Mouse (Mus musculus): ENCODE data around the gene Cdk1. TPM values are rescaled to one million over a fixed set of nuclear protein-coding genes. Genes with fewer than 3 reads are reported as not detected.

The Cdk1 gene
- polyA plus RNA-seq, 1 experiment from 2014 or later: 336 TPM

DNA sequence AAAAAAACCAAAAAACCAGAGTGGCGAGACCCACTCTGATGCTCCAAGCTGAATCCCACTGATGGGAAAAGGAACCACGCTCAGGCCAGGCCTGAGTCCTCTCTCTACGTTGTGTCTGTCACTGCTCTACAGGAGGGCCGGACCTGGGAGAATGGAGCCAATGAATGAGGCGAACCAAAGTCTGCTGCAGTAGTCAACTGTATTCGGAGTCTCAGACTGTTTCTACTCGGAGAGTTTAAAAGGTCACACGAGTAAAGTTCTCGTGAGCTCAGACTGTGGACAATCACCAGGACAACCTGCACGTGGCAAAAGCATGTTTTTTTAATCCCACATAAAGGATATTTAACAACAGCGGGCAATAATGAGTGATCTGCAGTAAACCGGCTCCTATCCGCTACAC is 28.8 kb downstream of the Cdk1 start:
- no peak overlapping the region for H3K4me2 ChIP-seq
- no peaks in the 10 kb centered on the region for H3K27me3 ChIP-seq (replicated peaks)
- WGBS (ENCODE audit: insufficient replicate concordance): 78% methylated on average over 13 of the region's 13 CpGs
- H3K4me1 ChIP-seq: peaks cover 6% of the 10 kb centered on the region
- no peaks in the 10 kb centered on the region for H3K9me3 ChIP-seq (replicated peaks)
- H3K27ac ChIP-seq: no peak overlapping the region
- no peak for ATAC-seq
- no peak overlapping the region for H3K9ac ChIP-seq
- H3K36me3 ChIP-seq: peaks cover 5% of the 10 kb centered on the region; the same call in 1 of the 2 replicates
- H3K4me3 ChIP-seq: no peak overlapping the region

DNA sequence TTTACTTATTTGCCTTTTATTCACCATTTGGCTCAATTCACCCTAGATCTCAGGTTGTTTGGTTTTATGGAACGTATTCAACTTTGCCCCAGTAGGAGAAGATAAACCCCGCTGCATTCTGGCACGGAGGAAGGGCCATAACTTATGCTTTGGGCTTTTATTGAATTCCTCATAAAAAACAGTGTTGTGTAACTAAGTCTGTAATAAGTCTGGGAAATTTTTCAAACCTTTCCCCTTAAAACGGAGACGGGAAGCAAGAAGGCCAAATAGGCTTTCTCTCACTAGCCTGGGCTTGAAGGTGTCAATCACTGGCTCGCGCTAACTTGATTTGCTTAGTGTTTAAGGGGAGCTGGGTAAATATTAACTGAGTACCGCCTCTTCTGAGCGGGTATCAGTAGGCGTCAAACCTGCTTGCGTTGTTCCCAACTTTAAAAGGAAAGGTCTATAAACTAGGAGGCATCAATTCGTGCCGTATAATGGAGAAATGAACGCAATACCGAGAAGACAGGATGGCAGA is 31.2 kb downstream of the Cdk1 start:
- no peaks in the 10 kb centered on the region for H3K36me3 ChIP-seq
- no peak for ATAC-seq
- WGBS (ENCODE audit: insufficient replicate concordance): 44% methylated on average over 15 of the region's 15 CpGs
- H3K9me3 ChIP-seq (replicated peaks): no peaks in the 10 kb centered on the region
- H3K9ac ChIP-seq: no peak overlapping the region
- no peak overlapping the region for H3K27ac ChIP-seq
- no peaks in the 10 kb centered on the region for H3K27me3 ChIP-seq (replicated peaks)
- no peaks in the 10 kb centered on the region for H3K4me1 ChIP-seq
- H3K4me2 ChIP-seq: peak overlapping the region; percentile 30; the same call in 1 of the 2 replicates
- 0 out of 2 replicates have a peak overlapping the region, but pooled peaks have one; percentile 17 for H3K4me3 ChIP-seq

DNA sequence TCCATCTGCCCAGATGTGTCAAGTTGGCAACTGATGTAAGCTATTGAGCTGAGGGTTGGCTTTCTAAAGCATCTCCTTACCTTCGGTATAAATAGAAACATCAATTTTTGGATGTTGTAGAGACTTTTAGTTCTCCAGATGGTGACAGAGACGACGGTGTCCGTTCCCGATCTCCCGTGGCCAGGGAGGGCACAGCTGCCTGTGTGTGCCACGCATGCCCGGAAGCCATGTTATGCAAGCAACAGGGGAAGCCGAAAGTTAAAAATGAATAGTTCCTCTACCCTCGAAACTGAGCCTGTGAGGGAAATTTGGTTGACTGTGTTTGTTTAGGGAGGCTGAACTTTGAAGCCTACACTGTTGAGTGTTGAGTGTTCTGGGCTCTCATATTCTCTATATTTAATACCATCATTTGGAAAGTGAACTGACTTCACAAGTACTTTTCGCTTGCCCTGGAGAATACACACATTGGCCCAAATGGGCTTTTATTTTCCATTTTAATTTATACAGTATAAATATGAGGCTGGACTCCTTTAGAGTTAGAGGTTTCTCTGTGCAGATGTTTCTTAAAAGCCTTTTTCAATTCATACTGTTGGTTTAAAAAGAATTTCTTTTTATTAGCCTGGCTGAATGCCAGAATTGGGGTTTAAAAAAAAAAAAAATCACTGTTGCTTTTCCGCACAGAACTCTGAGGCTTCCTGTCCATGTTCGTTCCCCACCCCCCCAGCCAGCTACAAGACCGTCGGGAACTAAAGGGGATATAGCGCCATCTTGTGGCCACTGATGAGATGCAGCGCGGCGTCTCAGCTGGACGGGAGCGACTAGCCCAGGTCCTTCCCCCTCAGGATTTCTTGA is 31.8 kb downstream of the Cdk1 start:
- ATAC-seq: no peak; the same call in 1 of the 2 replicates
- no peaks in the 10 kb centered on the region for H3K4me1 ChIP-seq
- no peaks in the 10 kb centered on the region for H3K36me3 ChIP-seq
- no peak overlapping the region for H3K9ac ChIP-seq
- 35% methylated on average over 21 of the region's 21 CpGs for WGBS (ENCODE audit: insufficient replicate concordance)
- H3K27ac ChIP-seq: no peak overlapping the region
- peak overlapping the region; percentile 30; the same call in 1 of the 2 replicates for H3K4me2 ChIP-seq
- H3K4me3 ChIP-seq: 0 out of 2 replicates have a peak overlapping the region, but pooled peaks have one; percentile 17
- no peaks in the 10 kb centered on the region for H3K9me3 ChIP-seq (replicated peaks)
- no peaks in the 10 kb centered on the region for H3K27me3 ChIP-seq (replicated peaks)

DNA sequence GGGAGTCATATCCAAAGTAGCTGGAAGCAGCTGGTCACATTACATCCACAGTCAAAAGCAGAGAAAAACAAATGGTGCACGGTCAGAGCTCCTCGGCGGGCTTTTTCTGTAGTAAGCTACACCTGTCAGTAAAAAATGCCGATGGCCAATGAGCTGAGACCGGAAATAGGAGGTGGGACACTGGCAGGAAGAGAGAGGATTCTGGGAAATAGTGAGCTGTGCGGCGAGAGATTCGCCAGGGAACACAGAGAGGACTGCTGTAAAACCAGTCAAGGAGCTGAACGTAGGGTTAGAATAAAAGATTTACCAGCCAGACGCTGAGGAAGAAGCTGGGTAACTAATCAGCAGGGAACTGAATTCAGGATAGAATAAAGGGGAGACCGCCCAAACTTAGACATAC is 34.2 kb downstream of the Cdk1 start:
- H3K9me3 ChIP-seq (replicated peaks): no peaks in the 10 kb centered on the region
- H3K4me2 ChIP-seq: no peak overlapping the region
- ATAC-seq: no peak
- no peak overlapping the region for H3K4me3 ChIP-seq
- H3K27ac ChIP-seq: no peak overlapping the region
- H3K4me1 ChIP-seq: no peaks in the 10 kb centered on the region
- H3K36me3 ChIP-seq: no peaks in the 10 kb centered on the region
- no peaks in the 10 kb centered on the region for H3K27me3 ChIP-seq (replicated peaks)
- WGBS (ENCODE audit: insufficient replicate concordance): 77% methylated on average over 11 of the region's 11 CpGs
- H3K9ac ChIP-seq: no peak overlapping the region

DNA sequence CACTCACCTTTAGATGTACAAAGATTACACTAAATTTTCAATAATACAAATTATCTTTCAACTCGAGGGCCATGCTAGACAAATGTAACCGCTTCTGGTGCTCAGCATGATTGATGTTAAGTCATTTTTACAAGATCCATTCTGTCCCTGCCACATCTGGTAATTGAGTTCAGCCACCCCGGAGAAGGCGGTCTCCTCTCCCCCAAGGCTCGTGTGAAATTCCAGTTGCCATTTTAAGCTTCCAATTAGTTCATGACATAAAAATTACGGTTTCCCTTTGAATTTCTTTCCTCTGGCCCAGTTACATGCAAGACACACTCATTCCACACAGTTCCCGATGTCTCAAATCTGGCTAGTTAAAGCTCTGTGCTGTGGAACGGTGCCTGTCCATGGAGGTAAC is 38.8 kb downstream of the Cdk1 start:
- H3K4me2 ChIP-seq: no peak overlapping the region
- no peak for ATAC-seq

DNA sequence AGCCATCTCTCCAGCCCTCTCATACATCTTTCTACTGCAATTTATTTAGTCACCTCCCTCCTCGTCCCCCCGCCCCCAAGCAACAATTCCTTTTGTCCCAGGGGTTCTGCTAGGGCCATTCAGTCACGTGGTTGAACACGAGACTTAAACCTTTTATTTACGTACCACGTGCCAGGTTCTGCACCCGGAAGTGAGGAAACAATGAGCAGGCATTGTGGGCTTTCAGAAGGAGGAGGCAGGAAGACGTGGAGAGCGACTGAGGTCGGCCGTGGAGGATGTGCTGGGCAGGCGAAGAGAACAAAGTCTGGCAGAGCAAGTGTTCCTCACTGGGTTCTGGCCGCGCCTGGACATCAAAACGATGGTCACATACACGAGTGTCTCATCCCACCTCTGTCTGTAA is 40.9 kb downstream of the Cdk1 start:
- Histone ChIP-seq H3K36me3 (no peaks in the 10 kb centered on the region), H3K4me1 (0 out of 2 replicates have a peak, but pooled peaks cover under 1% of the 10 kb centered on the region), H3K9ac (no peak overlapping the region), H3K9me3 (replicated peaks) (no peaks in the 10 kb centered on the region), H3K4me2 (no peak overlapping the region), H3K27ac (no peak overlapping the region), H3K4me3 (no peak overlapping the region), H3K27me3 (replicated peaks) (no peaks in the 10 kb centered on the region)
- ATAC-seq: no peak
- WGBS (ENCODE audit: insufficient replicate concordance): 64% methylated on average over 16 of the region's 16 CpGs

More for the DNA sequence above, 38.8 kb downstream of the Cdk1 start:
- H3K4me1 ChIP-seq: no peaks in the 10 kb centered on the region
- 75% methylated on average over 8 of the region's 8 CpGs for WGBS (ENCODE audit: insufficient replicate concordance)
- no peak overlapping the region for H3K9ac ChIP-seq
- H3K9me3 ChIP-seq (replicated peaks): no peaks in the 10 kb centered on the region
- no peak overlapping the region for H3K4me3 ChIP-seq
- no peak overlapping the region for H3K27ac ChIP-seq
- H3K27me3 ChIP-seq (replicated peaks): no peaks in the 10 kb centered on the region
- H3K36me3 ChIP-seq: no peaks in the 10 kb centered on the region

DNA sequence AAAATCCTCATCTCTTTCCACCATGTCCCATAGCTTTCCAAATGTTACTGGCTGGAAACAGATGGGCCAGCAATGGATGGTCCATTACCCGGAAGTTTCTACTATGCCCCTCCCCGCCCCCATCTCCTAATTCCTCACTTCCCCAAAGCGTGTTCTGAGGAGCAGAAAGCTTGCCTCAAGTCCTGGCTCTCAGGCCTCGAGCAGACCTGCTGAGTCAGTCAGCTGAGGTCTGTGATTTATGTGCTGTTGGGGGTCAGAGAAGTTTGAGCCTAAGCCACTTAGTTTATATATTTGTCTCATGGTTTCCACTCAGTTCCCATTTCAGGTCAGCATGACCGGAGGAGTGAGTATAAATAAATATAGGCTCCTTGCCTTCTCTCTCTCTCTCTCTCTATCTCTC is 43.6 kb downstream of the Cdk1 start:
- Histone ChIP-seq H3K4me2 (no peak overlapping the region), H3K27me3 (replicated peaks) (no peaks in the 10 kb centered on the region), H3K36me3 (no peaks in the 10 kb centered on the region), H3K9me3 (replicated peaks) (no peaks in the 10 kb centered on the region), H3K4me1 (peaks cover 25% of the 10 kb centered on the region), H3K4me3 (no peak overlapping the region), H3K27ac (no peak overlapping the region), H3K9ac (no peak overlapping the region)
- WGBS (ENCODE audit: insufficient replicate concordance): 41% methylated on average over 5 of the region's 5 CpGs
- no peak for ATAC-seq

DNA sequence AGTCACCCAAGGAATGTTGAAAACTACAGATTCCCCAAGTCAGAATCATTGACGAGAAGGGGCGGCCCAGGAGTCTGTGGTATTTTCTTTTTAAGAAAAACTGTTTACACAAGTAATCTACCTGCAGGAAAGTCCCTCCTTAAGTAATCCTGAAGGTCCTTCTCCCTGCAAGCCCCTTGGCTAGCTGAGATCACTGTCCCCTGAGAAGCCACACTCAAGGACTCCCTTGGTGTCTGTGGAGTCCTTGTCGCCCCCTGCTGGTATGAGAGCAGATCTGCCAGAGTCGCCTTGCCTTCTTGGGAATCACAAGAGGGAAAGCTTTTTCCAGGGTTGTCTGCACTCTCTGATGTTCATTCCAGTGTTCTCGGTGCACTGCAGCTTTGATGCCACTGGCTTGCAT is 45.7 kb downstream of the Cdk1 start:
- Histone ChIP-seq H3K4me2 (no peak overlapping the region), H3K27ac (no peak overlapping the region), H3K9ac (no peak overlapping the region), H3K36me3 (no peaks in the 10 kb centered on the region), H3K9me3 (replicated peaks) (no peaks in the 10 kb centered on the region), H3K4me1 (peaks cover 25% of the 10 kb centered on the region), H3K4me3 (no peak overlapping the region), H3K27me3 (replicated peaks) (no peaks in the 10 kb centered on the region)
- ATAC-seq: no peak
- WGBS (ENCODE audit: insufficient replicate concordance): 42% methylated on average over 5 of the region's 5 CpGs

DNA sequence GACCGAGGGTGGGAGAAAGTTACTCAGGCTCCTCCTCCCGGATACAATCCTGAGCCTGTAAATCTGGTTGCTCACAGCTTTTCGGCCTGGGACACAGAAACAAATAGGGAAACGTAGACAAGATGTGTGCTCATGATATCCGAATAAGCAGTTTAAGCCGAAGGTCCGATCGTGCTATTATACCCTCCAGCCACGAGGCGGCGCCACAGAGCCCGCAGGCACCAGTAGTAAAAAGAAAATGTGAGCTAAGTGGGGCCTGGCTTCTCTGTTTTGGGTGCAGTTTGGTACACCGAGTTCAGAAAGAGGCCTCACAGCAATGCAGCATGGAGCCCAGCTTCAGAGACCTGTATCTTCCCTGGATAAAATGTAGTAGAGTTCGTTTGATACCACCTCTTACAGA is 46.5 kb downstream of the Cdk1 start:
- 32% methylated on average over 14 of the region's 14 CpGs for WGBS (ENCODE audit: insufficient replicate concordance)
- peak overlapping the region; percentile 73 for H3K27ac ChIP-seq
- ATAC-seq: 0 out of 2 replicates have a peak, but pooled peaks have one; percentile 14

DNA sequence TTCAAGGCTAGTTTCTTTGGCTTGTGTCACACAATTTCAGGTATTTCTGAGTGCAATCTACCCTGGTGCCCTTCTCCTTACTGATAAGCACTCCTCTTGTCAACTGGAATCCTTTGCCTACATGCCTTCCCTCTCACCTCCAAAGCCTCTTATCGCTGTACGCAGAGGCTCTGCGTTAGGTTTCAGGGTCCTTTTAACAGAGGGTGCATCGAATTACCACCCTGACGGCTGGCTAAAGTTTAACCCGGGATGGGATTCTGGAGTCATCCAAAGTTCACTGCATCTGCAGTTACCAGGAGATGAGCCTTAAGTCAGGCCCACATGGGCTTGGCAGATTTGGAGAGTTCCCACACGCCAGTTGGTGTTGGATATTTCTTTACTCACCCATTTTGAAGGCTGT is 47.1 kb downstream of the Cdk1 start:
- Histone ChIP-seq H3K36me3 (no peaks in the 10 kb centered on the region), H3K27ac (peak overlapping the region; percentile 73), H3K27me3 (replicated peaks) (no peaks in the 10 kb centered on the region), H3K4me2 (peak overlapping the region; percentile 49), H3K9ac (no peak overlapping the region), H3K4me3 (0 out of 2 replicates have a peak overlapping the region, but pooled peaks have one; percentile 0), H3K9me3 (replicated peaks) (no peaks in the 10 kb centered on the region), H3K4me1 (peaks cover 25% of the 10 kb centered on the region)
- 38% methylated on average over 7 of the region's 7 CpGs for WGBS (ENCODE audit: insufficient replicate concordance)
- ATAC-seq: peak; percentile 73

More for the DNA sequence above, 46.5 kb downstream of the Cdk1 start:
- Histone ChIP-seq H3K9me3 (replicated peaks) (no peaks in the 10 kb centered on the region), H3K4me2 (peak overlapping the region; percentile 49), H3K9ac (0 out of 2 replicates have a peak overlapping the region, but pooled peaks have one; percentile 22), H3K4me3 (no peak overlapping the region), H3K36me3 (no peaks in the 10 kb centered on the region), H3K4me1 (peaks cover 25% of the 10 kb centered on the region), H3K27me3 (replicated peaks) (no peaks in the 10 kb centered on the region)

DNA sequence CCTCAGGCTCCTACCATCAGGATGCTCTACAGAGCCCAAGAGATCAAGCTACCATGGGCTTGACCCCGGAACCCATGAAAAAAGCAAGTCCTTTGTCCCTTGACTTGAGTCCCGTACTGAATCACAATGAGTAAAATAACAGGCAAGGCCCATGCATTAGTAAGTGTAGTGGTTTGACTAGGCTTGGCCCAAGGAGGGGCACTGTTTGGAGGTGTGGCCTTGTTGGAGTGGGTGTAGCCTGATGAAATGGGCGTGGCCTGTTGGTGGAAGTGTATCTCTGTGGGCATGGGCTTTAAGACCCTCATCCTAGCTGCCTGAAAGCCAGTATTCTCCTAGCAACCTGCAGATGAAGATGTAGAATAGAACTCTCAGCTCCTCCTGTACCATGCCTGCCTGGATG is 47.9 kb downstream of the Cdk1 start:
- peak overlapping the region; percentile 73 for H3K27ac ChIP-seq

DNA sequence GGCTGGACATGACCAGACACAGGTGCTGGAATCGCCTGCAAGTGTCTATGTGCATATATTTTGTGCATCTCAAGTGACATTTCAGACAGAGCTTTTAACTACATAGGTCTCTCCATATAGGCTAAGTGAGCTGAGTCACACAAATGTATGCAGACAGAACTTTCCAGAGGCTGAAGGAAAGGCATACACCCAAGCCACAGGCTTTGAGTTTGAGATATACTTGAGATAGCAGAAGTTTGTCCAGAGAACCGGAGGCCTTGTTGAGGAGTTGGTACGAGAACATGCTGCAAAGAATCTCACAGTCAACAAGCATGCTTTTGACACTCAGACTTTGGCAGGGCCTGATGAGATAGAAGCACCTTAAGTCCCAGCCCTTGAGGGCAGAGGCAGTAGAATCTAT is 50.1 kb downstream of the Cdk1 start:
- H3K4me3 ChIP-seq: no peak overlapping the region
- no peak overlapping the region for H3K9ac ChIP-seq
- WGBS (ENCODE audit: insufficient replicate concordance): 60% methylated on average over 3 of the region's 3 CpGs
- H3K27ac ChIP-seq: no peak overlapping the region
- no peak overlapping the region for H3K4me2 ChIP-seq
- no peaks in the 10 kb centered on the region for H3K27me3 ChIP-seq (replicated peaks)
- peaks cover 25% of the 10 kb centered on the region for H3K4me1 ChIP-seq
- no peaks in the 10 kb centered on the region for H3K36me3 ChIP-seq
- ATAC-seq: no peak
- H3K9me3 ChIP-seq (replicated peaks): no peaks in the 10 kb centered on the region

More for the DNA sequence above, 47.9 kb downstream of the Cdk1 start:
- H3K4me3 ChIP-seq: no peak overlapping the region
- WGBS (ENCODE audit: insufficient replicate concordance): 59% methylated on average over 3 of the region's 3 CpGs
- ATAC-seq: no peak
- H3K27me3 ChIP-seq (replicated peaks): no peaks in the 10 kb centered on the region
- H3K9ac ChIP-seq: no peak overlapping the region
- no peaks in the 10 kb centered on the region for H3K9me3 ChIP-seq (replicated peaks)
- no peaks in the 10 kb centered on the region for H3K36me3 ChIP-seq
- H3K4me1 ChIP-seq: peaks cover 25% of the 10 kb centered on the region
- H3K4me2 ChIP-seq: peak overlapping the region; percentile 49; the same call in 1 of the 2 replicates

Measured in liver, embryonic 12.5 days (tissue).